Mouse (Mus musculus) heart, embryonic 14.5 days (tissue): ENCODE measurements around the gene Nudt16l1. TPM values are rescaled to one million over a fixed set of nuclear protein-coding genes. Genes with fewer than 3 reads are reported as not detected.

Source experiments
- ATAC-seq: fragments of 200-750 bp; cut with Nextera tagmentation; 2 replicates; pipeline ENCODE4 v1.8.0; 2017; ENCODE audit warnings: low read depth, moderate TSS enrichment; ENCODE audit not compliant: insufficient number of reproducible peaks, insufficient read depth, low FRiP score
- H3K27ac ChIP-seq, 2 experiments: fragments of 200-500 bp in 1 of 2; fragments of 300-500 bp in 1 of 2; sonication (generic) in 1 of 2; replicated peaks in 1 of 2; 2 replicates each; pipeline ENCODE4 v1.5.1; 2012 to 2014; ENCODE audit warnings: low read depth in 2 of 2, low read length in 2 of 2, control low read depth in 1 of 2, mild to moderate bottlenecking in 1 of 2, mixed read lengths in 1 of 2; ENCODE audit not compliant: control insufficient read depth in 1 of 2, insufficient read depth in 1 of 2
- H3K27me3 ChIP-seq: fragments of 300-500 bp; sonication (generic); 2 replicates; pipeline ENCODE4 v1.6.1; 2014; ENCODE audit warnings: mild to moderate bottlenecking, low read length, control low read depth; ENCODE audit not compliant: control insufficient read depth, insufficient read depth
- H3K36me3 ChIP-seq: fragments of 300-500 bp; sonication (generic); 2 replicates; pipeline ENCODE4 v1.6.1; 2014; ENCODE audit warnings: mild to moderate bottlenecking, control low read depth, low read length, mixed read lengths; ENCODE audit not compliant: control insufficient read depth, insufficient read depth
- H3K4me1 ChIP-seq, 2 experiments: fragments of 200-500 bp in 1 of 2; fragments of 300-500 bp in 1 of 2; sonication (generic) in 1 of 2; 2 replicates each; pipeline ENCODE4 v1.6.1; 2012 to 2014; ENCODE audit warnings: low read length in 2 of 2, control low read depth in 1 of 2, mixed read lengths in 1 of 2; ENCODE audit not compliant: control insufficient read depth in 2 of 2, insufficient read depth in 2 of 2
- H3K4me2 ChIP-seq: fragments of 300-500 bp; sonication (generic); 2 replicates; pipeline ENCODE4 v1.6.1; 2014; ENCODE audit warnings: mild to moderate bottlenecking, low read length
- H3K4me3 ChIP-seq, 2 experiments: fragments of 200-500 bp in 1 of 2; fragments of 300-500 bp in 1 of 2; sonication (generic) in 1 of 2; 2 replicates each; pipeline ENCODE4 v1.5.1; 2012 to 2014; ENCODE audit warnings: low read length in 2 of 2, mild to moderate bottlenecking in 2 of 2, control low read depth in 1 of 2, low read depth in 1 of 2, moderate library complexity in 1 of 2; ENCODE audit not compliant: control insufficient read depth in 1 of 2, insufficient read depth in 1 of 2
- H3K9ac ChIP-seq: fragments of 300-500 bp; sonication (generic); 2 replicates; pipeline ENCODE4 v1.6.1; 2014; ENCODE audit warnings: mild to moderate bottlenecking, low read length
- H3K9me3 ChIP-seq: fragments of 300-500 bp; sonication (generic); 2 replicates; pipeline ENCODE4 v1.6.1; 2016; ENCODE audit warnings: low read length, control low read depth; ENCODE audit not compliant: control insufficient read depth
- WGBS: fragments of 180-500 bp; shearing (Covaris S2); extraction: QIAGEN DNeasy Blood & Tissue Kit; methylation state at CpG from one replicate; pipeline ENCODE4 v1.1.7; 2014; 5-methylcytosine and 5-hydroxymethylcytosine counted together
- polyA plus RNA-seq: library from polyadenylated mRNA; unstranded; fragments of >200 nt; fragmentation: Nextera tagmentation; extraction: Ambion mirVana; gene quantifications from 2 replicates; pipeline ENCODE4 v1.2.1, GENCODE M21; 2014

Nudt16l1 gene
- polyA plus RNA-seq, 1 experiment from 2014 or later: 126 TPM

DNA sequence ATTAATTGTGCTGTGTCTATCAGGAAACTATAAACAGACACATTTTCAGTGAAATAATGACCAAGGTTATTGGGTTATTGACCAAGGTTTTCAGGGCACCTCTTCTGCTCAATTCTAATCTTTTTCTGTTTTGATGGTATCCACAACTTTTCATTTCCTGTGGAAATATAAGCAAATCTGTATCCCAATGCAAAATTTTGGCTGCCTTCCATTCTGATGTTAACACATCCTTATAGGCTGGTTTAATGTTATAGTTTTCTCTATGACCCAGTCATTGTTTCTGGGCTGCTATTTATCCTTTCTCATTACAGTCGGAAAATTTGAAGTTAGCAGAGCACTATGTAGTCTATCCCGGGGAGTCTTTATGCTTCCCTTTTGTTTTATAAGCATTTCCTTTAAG, 38.9 kb upstream of the Nudt16l1 start:
- no peak for ATAC-seq
- H3K36me3 ChIP-seq: no peaks in the 10 kb centered on the region; the same call in 1 of the 2 replicates
- no peak overlapping the region for H3K9ac ChIP-seq
- H3K4me3 ChIP-seq: no peak overlapping the region
- no peaks in the 10 kb centered on the region for H3K9me3 ChIP-seq
- H3K27me3 ChIP-seq: no peaks in the 10 kb centered on the region
- H3K27ac ChIP-seq: peak overlapping the region in 1 of 2 experiments; percentile 25; a peak in 1 of 4 replicates
- H3K4me1 ChIP-seq: peaks cover 19 to 33% of the 10 kb centered on the region in 2 experiments
- H3K4me2 ChIP-seq: no peak overlapping the region
- 48% methylated on average over 2 of the region's 2 CpGs for WGBS

DNA sequence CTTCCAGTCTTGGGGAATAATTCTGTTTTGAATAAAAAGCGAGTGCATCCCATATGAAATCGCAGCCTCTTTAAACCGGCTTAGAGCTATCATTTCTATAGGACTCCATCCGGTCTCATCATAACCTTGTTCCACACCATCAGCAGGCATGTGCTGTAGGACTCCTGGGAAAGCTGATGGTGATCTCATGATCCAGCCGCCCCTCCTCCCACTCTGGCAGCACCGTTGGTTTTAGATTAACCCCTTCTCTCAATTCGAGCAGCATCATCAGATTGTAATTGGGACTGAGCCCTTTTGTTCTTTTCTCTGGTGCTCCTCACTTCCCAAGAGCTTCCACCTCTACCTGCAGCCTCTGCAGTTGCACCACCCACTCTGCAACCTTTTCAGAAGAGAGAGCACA, 37.4 kb upstream of the Nudt16l1 start:
- H3K9me3 ChIP-seq: no peaks in the 10 kb centered on the region
- no peak overlapping the region for H3K9ac ChIP-seq
- ATAC-seq: no peak
- no peak overlapping the region for H3K27ac ChIP-seq
- no peak overlapping the region for H3K4me3 ChIP-seq
- no peak overlapping the region for H3K4me2 ChIP-seq
- peaks cover 15 to 35% of the 10 kb centered on the region in 2 experiments for H3K4me1 ChIP-seq
- H3K36me3 ChIP-seq: no peaks in the 10 kb centered on the region; the same call in 1 of the 2 replicates
- 60% methylated on average over 7 of the region's 7 CpGs for WGBS
- H3K27me3 ChIP-seq: no peaks in the 10 kb centered on the region

DNA sequence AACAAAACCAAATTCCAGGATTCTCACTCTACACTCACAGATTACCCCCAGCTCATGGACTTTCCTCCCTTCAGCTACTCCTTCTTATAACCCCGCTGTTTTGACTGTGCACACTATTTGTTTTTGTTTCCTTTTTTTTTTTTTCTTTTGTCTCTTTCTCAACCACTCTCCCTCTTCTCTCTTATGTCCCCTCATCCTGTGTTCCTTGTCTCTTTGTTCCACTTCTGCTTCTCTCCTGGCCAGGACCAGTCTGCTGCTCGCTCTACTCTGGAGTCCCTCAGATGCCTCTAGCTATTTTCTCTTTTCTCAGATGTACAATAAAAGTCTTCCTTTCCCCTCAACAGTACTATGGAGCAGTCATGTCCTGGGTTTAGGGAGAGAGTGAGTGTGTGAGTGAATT, 36.2 kb upstream of the Nudt16l1 start:
- H3K4me3 ChIP-seq: no peak overlapping the region
- H3K36me3 ChIP-seq: peaks cover 4% of the 10 kb centered on the region
- no peak for ATAC-seq
- no peak overlapping the region for H3K4me2 ChIP-seq
- no peak overlapping the region; a peak in 1 of 4 replicates for H3K27ac ChIP-seq
- no peaks in the 10 kb centered on the region for H3K27me3 ChIP-seq
- H3K4me1 ChIP-seq: peaks cover 3 to 23% of the 10 kb centered on the region in 2 experiments
- 84% methylated on average over 2 of the region's 2 CpGs for WGBS
- H3K9ac ChIP-seq: no peak overlapping the region
- H3K9me3 ChIP-seq: no peaks in the 10 kb centered on the region

- Histone ChIP-seq H3K9me3 (no peaks in the 10 kb centered on the region), H3K27ac (no peak overlapping the region), H3K4me1 (peaks cover 2 to 20% of the 10 kb centered on the region in 2 experiments; a peak in 2 of 4 replicates), H3K4me2 (no peak overlapping the region), H3K4me3 (no peak overlapping the region), H3K27me3 (no peaks in the 10 kb centered on the region), H3K36me3 (peaks cover 8% of the 10 kb centered on the region), H3K9ac (no peak overlapping the region)
- WGBS: 69% methylated on average over 6 of the region's 6 CpGs
- no peak for ATAC-seq
Observed at GRCm38 (mm10) chr16:4903491-4904102, 35.0 kb upstream of the Nudt16l1 start.

DNA sequence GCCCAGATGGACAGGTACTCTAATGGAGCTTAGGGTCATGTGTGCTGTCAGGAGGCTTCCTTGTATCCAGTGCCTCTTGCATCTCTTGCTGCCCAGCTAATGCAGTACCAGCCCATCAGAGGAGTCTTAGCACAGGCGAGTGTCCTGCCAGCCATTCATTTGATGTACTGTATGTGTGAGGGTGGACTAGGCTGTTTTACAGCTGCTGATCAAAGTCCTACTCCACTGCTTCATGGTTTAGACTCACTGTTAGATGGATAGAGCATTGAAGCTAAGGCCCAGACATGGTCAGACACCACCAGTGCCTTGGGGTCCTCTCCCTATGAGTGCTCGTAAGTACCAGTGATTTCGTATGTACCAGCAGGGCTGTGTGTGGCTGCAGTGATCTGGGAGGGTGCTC, 33.7 kb upstream of the Nudt16l1 start:
- ATAC-seq: no peak; the same call in 1 of the 2 replicates
- Histone ChIP-seq H3K36me3 (peaks cover 21% of the 10 kb centered on the region), H3K4me1 (peaks cover 2 to 20% of the 10 kb centered on the region in 2 experiments; a peak in 2 of 4 replicates), H3K9me3 (no peaks in the 10 kb centered on the region), H3K4me2 (no peak overlapping the region), H3K27me3 (no peaks in the 10 kb centered on the region), H3K4me3 (no peak overlapping the region), H3K9ac (no peak overlapping the region), H3K27ac (no peak overlapping the region)
- WGBS: 78% methylated on average over 3 of the region's 3 CpGs

DNA sequence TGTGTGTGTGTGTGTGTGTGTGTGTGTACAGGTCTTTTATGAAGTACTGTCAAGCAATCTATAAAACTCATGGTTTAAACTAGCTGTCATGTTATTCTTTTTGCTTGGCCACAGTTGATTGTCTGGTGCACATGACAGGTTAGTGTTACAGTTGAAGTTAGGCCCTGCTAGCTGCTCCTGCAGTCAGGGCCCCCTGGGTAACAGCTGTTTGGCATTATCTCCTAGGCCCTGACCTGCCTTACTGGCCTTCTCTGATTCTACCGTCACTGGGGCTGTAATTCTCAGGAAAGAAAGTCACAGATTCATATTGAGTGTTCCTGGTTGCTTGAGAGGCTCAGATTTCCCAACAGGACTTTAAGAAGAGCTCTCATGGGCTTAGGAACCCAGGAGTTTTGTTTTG, 33.0 kb upstream of the Nudt16l1 start:
- Histone ChIP-seq H3K4me2 (no peak overlapping the region), H3K9me3 (no peaks in the 10 kb centered on the region), H3K4me3 (no peak overlapping the region), H3K27ac (no peak overlapping the region), H3K4me1 (peaks cover 2 to 20% of the 10 kb centered on the region in 2 experiments; a peak in 2 of 4 replicates), H3K36me3 (peaks cover 28% of the 10 kb centered on the region), H3K27me3 (no peaks in the 10 kb centered on the region), H3K9ac (no peak overlapping the region)
- no peak for ATAC-seq
- WGBS: 48% methylated on average over 1 of the region's 1 CpGs

DNA sequence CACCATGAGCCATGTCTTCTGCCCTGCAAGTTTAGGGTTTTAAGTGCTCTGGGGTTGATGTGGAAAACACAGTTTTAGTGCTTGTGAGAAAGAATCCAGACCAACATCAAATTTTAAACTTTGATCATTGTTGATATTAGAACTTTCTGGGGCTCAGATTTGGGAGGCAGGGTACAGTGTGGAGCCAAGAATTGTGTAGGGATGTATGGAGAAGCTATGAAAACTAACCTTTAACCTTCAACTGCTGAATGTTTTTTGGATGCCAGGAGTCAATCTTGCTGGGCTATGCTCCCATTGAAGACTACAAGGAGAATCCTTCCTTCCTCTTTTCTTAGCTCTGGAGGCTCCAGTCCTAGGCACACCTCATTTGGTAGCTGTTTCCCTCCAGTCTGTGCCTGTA, 32.0 kb upstream of the Nudt16l1 start:
- Histone ChIP-seq H3K9ac (no peak overlapping the region), H3K4me1 (peaks cover 2 to 18% of the 10 kb centered on the region in 2 experiments; a peak in 1 of 4 replicates), H3K9me3 (no peaks in the 10 kb centered on the region), H3K27ac (no peak overlapping the region), H3K36me3 (peaks cover 38% of the 10 kb centered on the region), H3K4me3 (no peak overlapping the region), H3K27me3 (no peaks in the 10 kb centered on the region), H3K4me2 (no peak overlapping the region)
- no peak for ATAC-seq

DNA sequence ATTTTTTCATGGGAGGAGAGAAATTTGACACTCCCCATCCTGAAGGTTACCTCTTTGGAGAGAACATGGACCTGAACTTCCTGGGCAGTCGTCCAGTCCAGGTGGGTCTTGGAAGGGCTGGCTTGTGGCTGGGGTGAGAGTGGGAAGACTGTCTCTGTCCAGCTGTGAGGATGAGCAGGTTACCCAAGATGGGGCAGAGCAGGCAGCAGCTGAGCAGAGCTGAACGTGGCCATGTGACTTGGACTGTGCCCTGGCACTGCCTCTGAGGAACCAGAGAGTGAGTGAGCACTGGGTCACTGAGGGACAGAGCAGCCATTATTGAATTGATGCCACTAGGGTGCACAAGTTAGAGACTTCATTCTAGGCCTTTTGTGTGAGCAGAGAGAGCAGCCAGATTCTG, 31.2 kb upstream of the Nudt16l1 start:
- Histone ChIP-seq H3K36me3 (peaks cover 46% of the 10 kb centered on the region), H3K27ac (no peak overlapping the region), H3K27me3 (no peaks in the 10 kb centered on the region), H3K4me3 (no peak overlapping the region), H3K9ac (no peak overlapping the region), H3K4me2 (no peak overlapping the region), H3K9me3 (no peaks in the 10 kb centered on the region), H3K4me1 (peaks cover 2 to 18% of the 10 kb centered on the region in 2 experiments; a peak in 1 of 4 replicates)
- WGBS: 67% methylated on average over 2 of the region's 2 CpGs
- ATAC-seq: no peak
